Mouse (Mus musculus) olfactory bulb, adult 2 months (tissue): ENCODE measurements around the gene Kirrel3.

Source experiments
- CTCF ChIP-seq: fragments of 200-500 bp; IDR thresholded peaks from 2 replicates; pipeline ENCODE4 v1.5.1; 2012; ENCODE audit warnings: low read depth, mild to moderate bottlenecking, low read length, moderate library complexity; ENCODE audit not compliant: insufficient read depth
- POLR2A ChIP-seq: fragments of 200-500 bp; IDR thresholded peaks from 2 replicates; pipeline ENCODE4 v1.6.1; 2012; ENCODE audit warnings: mild to moderate bottlenecking, low read depth, low read length, moderate library complexity; ENCODE audit not compliant: insufficient read depth

DNA sequence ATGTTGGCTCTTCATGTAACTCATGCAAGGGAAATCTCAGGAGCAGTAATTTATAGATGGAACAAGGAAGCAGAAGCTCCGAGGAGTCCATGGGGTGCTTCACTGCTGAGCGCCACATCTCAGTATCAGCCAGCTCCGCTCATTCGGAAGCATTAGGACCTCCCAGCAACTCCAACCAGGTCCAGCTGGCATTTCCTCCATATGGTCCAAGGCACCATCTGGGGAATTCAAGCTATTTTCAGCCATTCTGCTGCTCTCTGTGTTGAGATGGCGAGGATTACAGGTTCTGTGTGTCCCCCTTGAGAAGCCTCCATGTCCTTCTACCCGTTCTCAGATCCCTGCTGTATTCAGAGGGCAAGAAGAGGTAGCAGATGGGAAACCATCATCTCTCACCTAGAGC, 419.5 kb downstream of the Kirrel3 start:
- TF ChIP-seq POLR2A: no peak
- no peak for TF ChIP-seq CTCF
